Mouse (Mus musculus): ENCODE results near the gene Txn2.

DNA sequence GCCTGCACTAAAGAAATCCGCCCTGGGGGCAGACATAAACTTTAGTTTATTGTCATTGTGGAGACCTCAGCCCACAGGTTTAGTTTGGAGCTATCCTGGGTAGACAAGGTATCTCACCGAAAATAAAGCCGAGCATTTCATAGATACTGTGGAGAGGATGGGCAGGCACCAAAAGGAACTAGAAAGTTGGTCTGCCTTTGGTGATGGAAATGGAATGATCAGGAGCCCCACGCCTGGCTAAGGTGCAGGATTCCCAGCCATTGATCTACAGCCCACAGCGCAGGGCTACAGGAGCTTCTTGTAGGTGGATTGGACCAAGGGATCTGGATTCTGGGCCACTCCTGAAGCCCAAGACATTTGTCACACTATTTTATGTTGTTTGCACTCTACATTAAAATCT, 28.8 kb upstream of the Txn2 start:
- no peak for TF ChIP-seq CTCF (IDR thresholded peaks at IDR 0.05; ENCODE audit: borderline replicate concordance, control insufficient read depth, extremely low read depth, insufficient read depth, low read length, poor library complexity)
- TF ChIP-seq POLR2A (IDR thresholded peaks at IDR 0.05; ENCODE audit: control insufficient read depth, extremely low read depth, insufficient read depth, low read length, poor library complexity), result no peak
